In genomic region chr4:108117488-108117887, GRCm38 (mm10) we compare ENCODE assay signal across 7 mouse cellular contexts. TPM values are rescaled to one million over a fixed set of nuclear protein-coding genes. Genes with fewer than 3 reads are reported as not detected.
A peak's percentile ranks its signal among the peaks of the same experiment; 100 is the strongest.
DNase-seq lines count a peak whose midpoint lies in the region.

No protein-coding gene starts in this region.

- peak; percentile 3 for DNase-seq in layer of hippocampus, adult 11-12 months (ENCODE audit: low spot score)
- DNase-seq in layer of hippocampus, adult 9-11 months, result no peak
- peak; percentile 18 for DNase-seq in thymus, postnatal 4 days
- no peak for DNase-seq in thymus, postnatal 36 days
- DNase-seq in cerebellum, postnatal 14 days, result peak; percentile 17 to 30
- DNase-seq in adipocyte (ENCODE audit: low spot score), result no peak
- DNase-seq in adrenal gland, adult 18-20 months (ENCODE audit: low spot score in 2 of 2), result no peak

RNA-seq across cellular contexts. Expression of gene Podn, which starts 21.2 kb away (rescaled TPM):
- total RNA-seq in adrenal gland, adult 18-20 months (2021), result 10 to 100 TPM in 1 of 2 experiments, 1 to 10 TPM in 1; 7.1 to 15.1 TPM

RNA-seq across cellular contexts. Expression of gene Scp2, which starts 27.3 kb away (rescaled TPM):
- 100 to 1,000 TPM; 336 to 431 TPM for total RNA-seq in adrenal gland, adult 18-20 months (2021)

RNA-seq across cellular contexts. Expression of gene Echdc2, which starts 47.7 kb away (rescaled TPM):
- total RNA-seq in adrenal gland, adult 18-20 months (2021), result 10 to 100 TPM; 22.3 to 22.8 TPM

Comparison
In these comparisons a context has a peak if more than half of its experiments do, and no peak if none do; other contexts are left out.
1. DNase-seq: peak in layer of hippocampus, adult 11-12 months (single experiment), thymus, postnatal 4 days (single experiment) and cerebellum, postnatal 14 days (2 of 2); none in layer of hippocampus, adult 9-11 months (single experiment), thymus, postnatal 36 days (0 of 2), adipocyte (single experiment) and adrenal gland, adult 18-20 months (0 of 2).